Mouse (Mus musculus) Patski (cell line): Measurements from ENCODE around the gene Tpcn1. TPM values are rescaled to one million over a fixed set of nuclear protein-coding genes. Genes with fewer than 3 reads are reported as not detected.
A peak's percentile ranks its signal among the peaks of the same experiment; 100 is the strongest.

ENCODE experiments used
- ATAC-seq: fragments of 100-300 bp; one replicate; pipeline ENCODE4 v1.8.0; 2021
- CTCF ChIA-PET: fragments of 350-600 bp; sonication (Branson Sonifier 250); formaldehyde crosslinking; loops from one replicate; lab custom pipeline; 2022; ENCODE audit warnings: inconsistent platforms; lab: Charles Lee
- POLR2A ChIA-PET: fragments of 350-600 bp; sonication (Branson Sonifier 250); formaldehyde crosslinking; loops from one replicate; lab custom pipeline; 2022; ENCODE audit warnings: antibody characterized with exemption, inconsistent platforms; lab: Charles Lee
- DNase-seq: peaks from one replicate; pipeline ENCODE4 v3.0.0-alpha.2; 2011; ENCODE audit warnings: low read depth, low spot score
- H3K27me3 ChIP-seq: fragments of 371-371 bp; one replicate; pipeline ENCODE4 v1.5.1; 2021
- CTCF ChIP-seq: fragments of 100-300 bp; IDR thresholded peaks from one replicate; pipeline ENCODE4 v1.5.1; 2021
- in situ Hi-C: fragments of 300-500 bp; cut with MboI; formaldehyde crosslinking; loops from 3 replicates; pipeline ENCODE4 v1.11.1; 2018; ENCODE audit warnings: low pct_unique_long_range_greater_than_20kb, mixed read lengths
- polyA plus RNA-seq: library from polyadenylated mRNA; unstranded; gene quantifications from one replicate; pipeline ENCODE4 v1.2.3, GENCODE M21; 2021

Gene Tpcn1
- polyA plus RNA-seq, 1 experiment from 2014 or later, result 125 TPM

DNA sequence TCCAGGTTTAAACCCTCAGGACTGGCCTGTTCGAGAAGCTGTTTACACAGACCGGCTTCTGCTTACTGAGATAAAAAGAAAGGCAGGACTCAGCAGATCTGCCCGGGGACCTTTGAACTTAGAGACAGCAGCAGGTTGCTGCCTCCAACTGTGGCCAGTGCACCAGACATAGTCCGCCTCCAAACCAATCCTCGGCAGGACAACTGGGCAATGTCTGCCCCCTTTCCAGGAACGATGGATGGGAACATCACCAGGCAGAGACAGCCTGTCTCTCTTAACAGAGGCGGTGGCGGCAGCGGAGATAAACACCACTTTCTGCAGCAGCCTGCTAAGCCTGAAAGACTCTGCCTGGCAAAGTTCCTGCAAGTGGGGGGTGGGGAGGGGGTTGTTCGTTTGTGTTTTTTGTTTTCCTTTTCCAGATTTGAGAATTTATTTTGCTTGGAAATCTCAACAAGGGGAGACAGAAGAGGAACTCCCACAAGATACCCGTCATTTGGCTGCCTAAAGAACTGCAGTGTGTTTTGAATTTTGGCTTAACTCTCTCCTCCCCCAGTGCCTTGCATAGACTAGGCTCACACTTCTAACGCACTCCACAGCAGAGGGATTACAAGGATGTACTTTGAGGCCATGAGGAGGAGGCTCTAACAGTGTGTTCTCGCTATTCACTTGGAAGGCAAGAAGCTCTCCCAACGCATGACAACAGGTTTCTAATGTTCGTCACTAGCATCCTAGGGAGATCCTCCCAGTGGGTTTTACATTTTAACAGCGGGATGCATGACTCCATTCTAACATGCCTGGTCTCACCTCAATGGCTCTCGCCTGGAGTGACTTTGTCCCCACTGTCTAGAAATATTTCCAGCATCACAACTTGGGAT lies 1.5 kb downstream of the Tpcn1 start:
- POLR2A ChIA-PET, result interaction anchor here (1.1 to 2.9 kb wide), 9 partner anchors 8 to 50 kb away, joined by 4 to 13 read pairs (median 8); no protein-coding TSS in a partner anchor
- CTCF ChIA-PET, result interaction anchor here (1.1 to 1.9 kb wide), 3 partner anchors 18 to 23 kb away, joined by 3 to 11 read pairs (median 5); no protein-coding TSS in a partner anchor
- DNase-seq (no peak), ATAC-seq (no peak)
- in situ Hi-C loops, result loop anchor here (5.0 kb wide), 1 partner anchor 70 kb away; no protein-coding TSS in a partner anchor
- H3K27me3 ChIP-seq, result no peaks in the 10 kb centered on the region
- TF ChIP-seq CTCF, result no peak

DNA sequence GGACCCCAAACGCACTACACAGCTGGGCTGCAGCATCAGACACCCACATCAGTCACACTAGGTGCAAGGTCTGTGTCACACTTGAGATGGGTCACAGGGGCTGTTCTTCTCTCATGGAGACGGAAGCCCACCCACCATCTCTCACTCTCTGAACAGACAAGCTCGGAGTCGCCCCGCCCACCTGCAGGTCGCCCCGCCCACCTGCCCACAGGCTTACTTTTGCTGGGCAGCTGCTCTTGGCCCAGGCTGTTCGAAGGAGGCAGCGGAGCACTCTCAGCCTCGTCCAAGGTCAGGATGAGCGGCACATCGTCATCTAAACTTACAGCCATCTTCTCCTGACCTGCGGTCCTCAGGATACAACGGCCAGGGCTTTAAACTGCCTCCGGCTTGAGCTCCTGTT lies 3.5 kb downstream of the Tpcn1 start:
- no peaks in the 10 kb centered on the region for H3K27me3 ChIP-seq
- in situ Hi-C loops, result loop anchor here (5.0 kb wide), 1 partner anchor 68 kb away; no protein-coding TSS in a partner anchor
- DNase-seq (no peak), ATAC-seq (no peak)
- ChIA-PET CTCF (interaction anchor here (0.9 to 1.7 kb wide), 2 partner anchors 19 to 70 kb away, joined by 3 to 4 read pairs; no protein-coding TSS in a partner anchor), POLR2A (interaction anchor here (1.0 to 1.7 kb wide), 3 partner anchors 18 to 24 kb away, joined by 3 to 5 read pairs (median 4); no protein-coding TSS in a partner anchor)
- TF ChIP-seq CTCF, result no peak

DNA sequence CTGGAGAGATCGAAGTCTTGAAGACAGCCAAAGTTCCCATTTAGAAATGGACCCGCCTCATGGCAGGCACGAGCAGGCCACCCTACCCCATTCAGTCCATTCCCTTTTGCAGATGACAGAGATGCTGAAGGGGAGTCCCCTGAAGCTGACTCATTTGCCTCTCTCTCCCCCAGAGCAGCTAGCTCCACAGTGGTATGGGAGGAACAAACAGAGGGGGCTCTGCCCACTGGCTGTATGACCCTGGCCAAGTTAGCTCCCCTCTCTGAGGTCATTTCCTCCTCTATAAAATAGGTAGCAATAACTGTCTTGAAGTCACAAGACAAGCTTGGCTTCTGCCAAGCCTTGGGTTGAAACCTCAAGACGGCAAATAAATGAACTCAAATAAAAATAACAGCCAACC lies 5.0 kb downstream of the Tpcn1 start:
- POLR2A ChIA-PET, result interaction anchor here (1.7 kb wide), 1 partner anchor 23 kb away, joined by 5 read pairs; no protein-coding TSS in a partner anchor
- DNase-seq, result no peak
- ATAC-seq, result no peak
- CTCF ChIA-PET, result interaction anchor here (0.9 to 1.7 kb wide), 4 partner anchors 9 to 23 kb away, joined by 3 to 5 read pairs (median 4); no protein-coding TSS in a partner anchor
- in situ Hi-C loops, result no loop called here
- no peak for TF ChIP-seq CTCF
- no peaks in the 10 kb centered on the region for H3K27me3 ChIP-seq

DNA sequence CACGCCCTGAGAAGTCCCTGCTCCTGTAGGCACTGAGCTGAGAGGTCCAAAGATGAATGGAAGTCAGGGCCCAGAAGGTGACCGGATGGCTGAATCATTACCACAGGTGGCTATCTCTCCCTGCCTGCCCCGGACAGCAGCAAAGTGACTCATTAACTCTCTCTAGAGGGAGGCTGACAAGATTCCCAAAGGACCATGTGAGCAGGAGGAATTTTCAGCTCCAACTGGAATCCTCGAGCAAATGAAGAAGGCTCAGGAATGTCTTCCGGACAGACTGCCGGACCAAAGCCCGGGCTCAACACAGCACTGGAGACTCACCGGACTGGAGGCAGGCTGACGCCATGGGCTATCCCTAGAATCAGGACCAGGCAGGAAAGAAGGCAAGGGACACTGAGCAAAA lies 6.5 kb downstream of the Tpcn1 start:
- CTCF ChIA-PET, result interaction anchor here (1.0 to 5.3 kb wide), 3 partner anchors 14 to 38 kb away, joined by 3 to 51 read pairs (median 3); no protein-coding TSS in a partner anchor
- in situ Hi-C loops, result no loop called here

DNA sequence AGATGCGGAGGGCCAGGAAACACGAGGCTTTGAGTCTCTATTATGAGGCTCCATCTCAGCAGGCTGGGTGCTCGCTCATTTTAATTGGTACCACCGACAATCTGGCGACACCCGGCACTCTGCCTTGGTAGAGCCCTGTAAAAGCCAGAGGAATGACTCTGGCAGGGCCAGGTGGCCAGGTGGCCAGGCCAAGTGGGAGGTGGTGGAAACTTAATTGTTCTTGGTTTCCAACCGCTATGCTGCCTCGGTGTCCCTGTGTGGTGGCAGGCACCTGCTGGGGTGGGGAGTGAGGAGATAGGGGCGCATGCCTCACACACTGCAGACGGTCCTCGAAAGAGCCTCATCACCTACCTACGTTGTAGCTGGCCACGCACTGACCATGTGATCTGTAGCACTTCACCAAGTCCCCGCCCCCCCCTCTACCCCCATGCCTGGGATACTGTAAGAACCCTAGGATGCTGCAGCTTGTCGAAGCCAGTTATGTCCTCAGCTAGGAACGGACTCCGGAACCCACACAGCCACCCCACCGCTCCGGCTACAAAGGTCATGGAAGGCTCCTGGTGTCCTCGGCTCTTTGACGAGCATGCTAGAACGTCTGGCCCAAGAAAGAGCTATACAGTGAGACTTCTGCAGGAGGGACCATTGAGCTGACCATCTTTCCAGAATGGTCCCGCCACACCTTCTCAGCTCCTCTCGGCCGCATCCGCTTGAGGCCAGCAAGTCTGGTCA lies 8.4 kb downstream of the Tpcn1 start:
- ChIA-PET POLR2A (interaction anchor here (0.9 to 2.8 kb wide), 7 partner anchors 8 to 68 kb away, joined by 3 to 31 read pairs (median 6); partner anchors contain the start of genes Iqcd and Tpcn1), CTCF (interaction anchor here (1.9 to 5.3 kb wide), 3 partner anchors 12 to 25 kb away, joined by 5 to 51 read pairs (median 10); no protein-coding TSS in a partner anchor)
- no peak for ATAC-seq
- in situ Hi-C loops, result no loop called here
- no peak for TF ChIP-seq CTCF
- DNase-seq, result no peak
- no peaks in the 10 kb centered on the region for H3K27me3 ChIP-seq

More for the DNA sequence above, 6.5 kb downstream of the Tpcn1 start:
- ATAC-seq (peak; percentile 38), DNase-seq (peak; percentile 92)
- POLR2A ChIA-PET, result no interaction called here
- H3K27me3 ChIP-seq, result no peaks in the 10 kb centered on the region
- TF ChIP-seq CTCF, result no peak

DNA sequence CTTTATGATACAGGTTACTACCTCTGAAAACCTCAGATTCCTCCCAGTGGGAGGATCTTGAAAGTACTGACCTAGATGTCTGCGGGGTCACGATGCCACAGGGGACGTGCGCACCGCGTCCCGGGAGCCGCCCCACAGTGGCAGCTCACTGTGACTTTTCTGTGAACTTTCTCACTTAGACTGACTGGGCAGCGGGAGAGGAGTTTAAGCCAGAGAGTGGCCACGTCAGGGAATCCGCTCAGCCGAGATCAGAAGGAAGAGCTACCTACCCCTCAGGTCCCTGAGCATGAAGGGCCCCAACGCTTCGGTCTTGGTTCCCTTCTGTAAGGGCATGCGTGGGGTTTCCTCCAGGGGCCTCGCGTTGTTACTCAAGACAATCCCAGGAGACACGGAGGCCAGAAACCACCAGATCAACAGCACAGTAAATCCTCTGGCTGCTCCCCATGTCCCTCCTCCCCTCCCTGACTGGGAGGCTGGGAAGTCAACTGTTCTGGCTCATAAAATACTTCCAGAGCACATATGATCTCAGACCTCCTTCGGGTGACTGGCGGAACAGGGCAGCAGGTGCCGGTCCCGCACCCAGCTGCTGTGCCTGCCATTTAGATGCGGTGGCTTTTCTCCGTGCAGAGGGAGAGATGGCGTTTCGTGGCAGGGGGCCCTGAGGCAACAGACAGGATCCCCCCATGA lies 9.1 kb downstream of the Tpcn1 start:
- CTCF ChIA-PET, result interaction anchor here (1.4 to 5.3 kb wide), 4 partner anchors 11 to 30 kb away, joined by 4 to 51 read pairs (median 8); no protein-coding TSS in a partner anchor
- ATAC-seq (peak; percentile 83), DNase-seq (peak; percentile 97)
- no peaks in the 10 kb centered on the region for H3K27me3 ChIP-seq
- in situ Hi-C loops, result no loop called here
- TF ChIP-seq CTCF, result no peak
- POLR2A ChIA-PET, result interaction anchor here (0.6 to 2.8 kb wide), 8 partner anchors 9 to 68 kb away, joined by 3 to 31 read pairs (median 5); partner anchors contain the start of genes Iqcd and Tpcn1

DNA sequence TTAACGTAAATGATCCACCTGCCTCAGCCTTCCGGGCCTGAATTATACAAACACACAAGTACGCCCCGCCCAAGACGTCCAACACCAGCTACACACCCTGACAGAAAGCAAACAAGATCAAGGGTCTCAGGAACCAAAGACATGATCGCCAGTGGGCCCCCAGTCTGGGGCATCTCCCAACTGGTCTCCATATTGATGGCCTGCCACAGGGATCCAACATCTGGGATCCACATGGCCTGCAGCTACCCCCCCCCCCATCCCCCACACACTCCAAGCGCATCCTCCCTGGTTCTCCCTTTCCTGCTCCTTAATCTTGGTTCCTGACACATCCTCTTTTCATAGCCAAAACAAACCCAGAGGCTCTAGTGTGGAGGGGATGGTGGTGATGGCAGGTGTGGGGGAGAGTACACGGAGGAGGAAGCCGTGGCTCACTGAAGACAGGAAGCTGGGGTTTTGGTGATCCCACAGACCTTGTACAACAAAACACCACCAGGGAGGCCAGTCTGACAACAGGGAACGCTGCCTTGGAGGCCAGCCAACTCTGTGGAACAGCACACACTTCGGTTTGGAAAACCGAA lies 9.9 kb downstream of the Tpcn1 start:
- no peak for TF ChIP-seq CTCF
- CTCF ChIA-PET, result interaction anchor here (1.4 to 5.3 kb wide), 4 partner anchors 11 to 29 kb away, joined by 4 to 51 read pairs (median 8); no protein-coding TSS in a partner anchor
- no peaks in the 10 kb centered on the region for H3K27me3 ChIP-seq
- no peak for DNase-seq
- POLR2A ChIA-PET, result interaction anchor here (0.6 to 2.8 kb wide), 10 partner anchors 9 to 1958 kb away, joined by 3 to 31 read pairs (median 4); partner anchors contain the start of genes Iqcd and Tpcn1
- no peak for ATAC-seq
- in situ Hi-C loops, result no loop called here

DNA sequence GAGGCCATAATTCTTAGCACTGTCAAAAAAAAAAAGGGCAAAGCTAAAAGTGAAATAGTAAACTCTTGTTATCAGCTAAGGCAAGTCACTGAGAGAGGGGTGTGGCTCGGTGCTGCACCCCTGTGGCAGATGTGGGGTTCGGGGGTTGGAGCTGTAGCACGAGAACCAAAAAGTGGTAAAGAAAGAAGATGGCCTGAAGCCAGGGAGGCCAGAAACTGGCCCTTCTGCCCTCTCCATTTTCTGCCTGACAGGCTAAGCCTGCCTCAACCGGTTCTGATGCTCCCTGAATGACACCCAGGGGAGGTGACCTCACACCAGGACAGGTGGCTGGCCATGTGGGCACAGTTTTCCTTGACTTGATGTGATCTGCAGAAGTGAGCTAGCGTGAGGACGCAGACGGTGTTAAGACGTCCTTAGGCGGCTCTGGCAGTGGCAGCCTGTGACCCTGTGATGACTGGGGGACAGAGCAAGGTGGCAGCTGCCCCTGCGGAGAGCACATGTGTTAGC lies 10.5 kb downstream of the Tpcn1 start:
- ATAC-seq, result no peak
- TF ChIP-seq CTCF, result no peak
- no peaks in the 10 kb centered on the region for H3K27me3 ChIP-seq
- ChIA-PET POLR2A (interaction anchor here (0.7 to 2.8 kb wide), 6 partner anchors 8 to 1958 kb away, joined by 4 to 31 read pairs (median 4); no protein-coding TSS in a partner anchor), CTCF (interaction anchor here (0.6 to 5.3 kb wide), 4 partner anchors 10 to 47 kb away, joined by 4 to 51 read pairs (median 8); no protein-coding TSS in a partner anchor)
- in situ Hi-C loops, result no loop called here
- no peak for DNase-seq
